Mouse (Mus musculus): ENCODE measurements at regions not wholly inside any gene's neighbourhood (a gene's known extent, or its start where the extent isn't known, plus 50 kb on each side); places are given as distances from the start of the nearest gene placed in this dataset.

Small RNA genes in the stretch of these regions (microRNA-seq; reads per million reads assigned to microRNA genes)
- 0 reads per million in 2 experiments for gene Mir124a-2

Data from gastrocnemius, postnatal 36 days (tissue).